Mouse (Mus musculus) neural tube, embryonic 13.5 days (tissue): Measurements from ENCODE around the gene Gm10024. TPM values are rescaled to one million over a fixed set of nuclear protein-coding genes. Genes with fewer than 3 reads are reported as not detected.
"Not testable (repeated sequence)": the region's sequence is repeated elsewhere in the genome, so short reads cannot be mapped to it uniquely, and the experiment has no call there.

ENCODE experiments used
- ATAC-seq: fragments of 200-750 bp; cut with Nextera tagmentation; 2 replicates; pipeline ENCODE4 v1.8.0; 2017; ENCODE audit warnings: low read depth, mild to moderate bottlenecking, moderate TSS enrichment, moderate library complexity
- H3K27ac ChIP-seq: fragments of 300-500 bp; sonication (generic); replicated peaks from 2 replicates; pipeline ENCODE4 v1.5.1; 2015; ENCODE audit warnings: moderate library complexity, mild to moderate bottlenecking, inconsistent platforms
- H3K27me3 ChIP-seq: fragments of 300-500 bp; sonication (generic); 2 replicates; pipeline ENCODE4 v1.6.1; 2015; ENCODE audit warnings: mild to moderate bottlenecking, inconsistent platforms
- H3K36me3 ChIP-seq: fragments of 300-500 bp; sonication (generic); 2 replicates; pipeline ENCODE4 v1.6.1; 2015; ENCODE audit warnings: mild to moderate bottlenecking, inconsistent platforms
- H3K4me1 ChIP-seq: fragments of 300-500 bp; sonication (generic); replicated peaks from 2 replicates; pipeline ENCODE4 v1.6.1; 2015; ENCODE audit warnings: inconsistent platforms
- H3K4me2 ChIP-seq: fragments of 300-500 bp; sonication (generic); 2 replicates; pipeline ENCODE4 v1.6.1; 2015; ENCODE audit warnings: inconsistent platforms, mild to moderate bottlenecking, moderate library complexity
- H3K4me3 ChIP-seq: fragments of 300-500 bp; sonication (generic); 2 replicates; pipeline ENCODE4 v1.5.1; 2015; ENCODE audit warnings: mild to moderate bottlenecking, inconsistent platforms
- H3K9ac ChIP-seq: fragments of 300-500 bp; sonication (generic); 2 replicates; pipeline ENCODE4 v1.6.1; 2015; ENCODE audit warnings: moderate library complexity, mild to moderate bottlenecking, inconsistent platforms
- H3K9me3 ChIP-seq: fragments of 300-500 bp; sonication (generic); 2 replicates; pipeline ENCODE4 v1.6.1; 2016; ENCODE audit warnings: inconsistent platforms
- WGBS: fragments of 180-500 bp; shearing (Covaris S2); methylation state at CpG from one replicate; pipeline ENCODE4 v1.1.7; 2015; 5-methylcytosine and 5-hydroxymethylcytosine counted together
- polyA plus RNA-seq: library from polyadenylated mRNA; unstranded; fragments of >200 nt; fragmentation: Nextera tagmentation; extraction: Ambion mirVana; gene quantifications from 2 replicates; pipeline ENCODE4 v1.2.1, GENCODE M21; 2015

Gm10024 gene
- polyA plus RNA-seq, 1 experiment from 2014 or later: not detected

DNA sequence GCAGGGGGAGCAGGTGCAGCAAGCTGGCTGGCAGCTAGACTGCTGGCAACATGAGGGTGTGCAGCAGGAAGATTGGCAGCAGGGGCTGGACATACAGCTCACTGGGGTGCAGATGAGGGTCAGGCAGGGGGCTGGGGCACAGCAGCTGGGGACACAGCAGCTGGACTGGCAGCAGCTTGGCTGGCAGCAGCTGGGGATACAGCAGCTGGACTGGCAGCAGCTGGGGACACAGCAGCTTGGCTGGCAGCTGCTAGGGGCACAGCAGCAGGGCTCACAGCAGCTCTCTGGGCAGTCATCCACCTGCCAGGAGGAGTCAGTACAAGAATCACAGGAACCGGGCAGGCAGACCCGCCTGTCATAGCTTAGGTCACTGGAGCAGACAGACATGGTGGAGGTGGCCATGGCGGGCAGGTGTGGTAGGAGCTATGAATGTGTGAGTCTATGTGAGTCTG lies 20.9 kb upstream of the Gm10024 start, which contains the start of gene Gm19402:
Gene Gm19402, minus strand, starts transcription at position 402 of the 452 bp plus-strand sequence.
- not testable (repeated sequence) for H3K9ac ChIP-seq, H3K4me2 ChIP-seq, H3K4me3 ChIP-seq, H3K27ac ChIP-seq, ATAC-seq, H3K36me3 ChIP-seq, H3K9me3 ChIP-seq
- peaks cover 23% of the 10 kb centered on the region for H3K4me1 ChIP-seq
- H3K27me3 ChIP-seq: peaks cover 33% of the 10 kb centered on the region
- 69% methylated on average over 3 of the region's 3 CpGs for WGBS

- no peaks in the 10 kb centered on the region for H3K36me3 ChIP-seq
- 34% methylated on average over 4 of the region's 4 CpGs for WGBS
- H3K27ac ChIP-seq: no peak within 1 kb of the TSS
- no peak within 1 kb of the TSS for H3K9ac ChIP-seq
- H3K27me3 ChIP-seq: no peaks in the 10 kb centered on the region
- peaks cover 9% of the 10 kb centered on the region; the same call in 1 of the 2 replicates for H3K9me3 ChIP-seq
- no peak within 1 kb of the TSS for H3K4me2 ChIP-seq
- H3K4me3 ChIP-seq: no peak within 1 kb of the TSS
- H3K4me1 ChIP-seq: no peaks in the 10 kb centered on the region
- ATAC-seq: no peak
Observed at GRCm38 (mm10) chr10:77697133-77697532, 14.1 kb upstream of the Gm10024 start, which contains the start of gene Gm9508. Gene Gm9508, minus strand, starts transcription at chr10:77697233.

- H3K27me3 ChIP-seq: no peaks in the 10 kb centered on the region
- WGBS: 93% methylated on average over 1 of the region's 1 CpGs
- H3K9me3 ChIP-seq: peaks cover 3% of the 10 kb centered on the region; the same call in 1 of the 2 replicates
- no peak within 1 kb of the TSS for H3K27ac ChIP-seq
- H3K9ac ChIP-seq: no peak within 1 kb of the TSS
- H3K36me3 ChIP-seq: no peaks in the 10 kb centered on the region
- no peak within 1 kb of the TSS for H3K4me2 ChIP-seq
- no peak for ATAC-seq
- no peak within 1 kb of the TSS for H3K4me3 ChIP-seq
- no peaks in the 10 kb centered on the region for H3K4me1 ChIP-seq
Observed at GRCm38 (mm10) chr10:77706326-77706725, 4.9 kb upstream of the Gm10024 start, which contains the start of gene Gm10272. Gene Gm10272, plus strand, starts transcription at chr10:77706626.

DNA sequence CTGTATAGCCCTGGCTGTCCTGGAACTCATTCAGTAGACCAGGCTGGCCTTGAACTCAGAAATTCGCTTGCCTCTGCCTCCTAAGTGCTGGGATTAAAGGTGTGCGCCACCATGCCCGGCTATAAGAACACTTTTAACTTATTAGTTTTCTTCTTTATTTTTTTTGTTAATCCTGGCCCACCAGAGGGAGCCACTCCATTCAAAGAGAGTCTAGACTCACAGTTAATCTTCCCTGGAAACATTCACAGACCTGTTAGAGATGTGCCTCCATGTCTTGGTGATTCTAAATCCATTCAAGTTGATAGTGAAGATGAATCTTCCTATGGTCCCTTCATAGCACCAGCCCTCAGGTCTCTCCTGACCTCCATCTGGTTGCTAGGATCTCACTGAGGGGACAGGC lies 1.4 kb upstream of the Gm10024 start:
- no peak overlapping the region for H3K9ac ChIP-seq
- no peak overlapping the region for H3K4me2 ChIP-seq
- H3K27ac ChIP-seq: no peak overlapping the region
- WGBS: 82% methylated on average over 3 of the region's 3 CpGs
- H3K4me1 ChIP-seq: no peaks in the 10 kb centered on the region
- no peaks in the 10 kb centered on the region for H3K36me3 ChIP-seq
- no peaks in the 10 kb centered on the region for H3K27me3 ChIP-seq
- H3K9me3 ChIP-seq: peaks cover 3% of the 10 kb centered on the region; the same call in 1 of the 2 replicates
- no peak overlapping the region for H3K4me3 ChIP-seq
- ATAC-seq: no peak

DNA sequence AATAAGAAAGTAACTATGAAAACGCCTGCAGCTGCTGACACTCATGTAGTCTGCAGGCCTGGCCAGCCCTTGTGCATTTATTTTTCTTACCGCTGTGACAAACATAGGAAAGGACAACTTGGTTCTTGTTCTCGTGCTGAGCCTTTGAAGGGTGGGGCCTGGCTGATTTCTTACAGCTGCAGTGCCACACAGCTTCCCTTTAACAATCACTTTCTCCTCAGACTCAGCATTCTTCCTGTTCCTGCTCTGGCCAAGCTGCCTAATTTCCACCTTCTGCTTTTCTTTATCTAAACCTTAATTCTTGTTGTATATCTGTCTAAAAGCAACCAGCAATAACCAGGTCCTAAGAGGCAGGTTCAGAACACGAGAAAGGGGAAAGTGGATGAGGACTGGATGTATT lies 2.5 kb downstream of the Gm10024 start:
- no peak overlapping the region for H3K4me3 ChIP-seq
- ATAC-seq: no peak
- H3K27ac ChIP-seq: no peak overlapping the region
- no peaks in the 10 kb centered on the region for H3K36me3 ChIP-seq
- no peaks in the 10 kb centered on the region for H3K4me1 ChIP-seq
- no peaks in the 10 kb centered on the region for H3K27me3 ChIP-seq
- H3K9me3 ChIP-seq: no peaks in the 10 kb centered on the region
- WGBS: 70% methylated on average over 4 of the region's 4 CpGs
- H3K4me2 ChIP-seq: no peak overlapping the region
- H3K9ac ChIP-seq: no peak overlapping the region

DNA sequence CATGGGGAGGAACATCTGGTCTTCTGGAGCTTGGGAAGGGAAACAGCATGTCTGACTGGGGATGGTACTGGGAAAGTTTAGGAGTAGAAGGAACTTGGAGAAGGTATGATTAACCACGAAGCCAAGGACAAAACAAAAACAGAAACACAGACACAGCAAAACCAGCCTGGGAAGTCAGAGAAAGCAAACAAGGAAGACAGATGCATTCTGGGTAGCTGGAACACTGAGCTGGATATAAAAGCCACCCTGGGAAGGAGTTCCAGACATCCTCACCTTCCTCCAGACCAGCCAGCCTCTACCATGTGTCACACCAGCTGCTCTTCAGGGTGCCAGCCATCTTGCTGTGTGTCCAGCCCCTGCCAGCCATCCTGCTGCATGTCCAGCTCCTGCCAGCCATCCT lies 4.2 kb downstream of the Gm10024 start, which contains the start of gene Gm10142:
Gene Gm10142, plus strand, starts transcription at position 301 of the 400 bp plus-strand sequence.
- no peak within 1 kb of the TSS for H3K9ac ChIP-seq
- H3K27ac ChIP-seq: no peak within 1 kb of the TSS
- no peak within 1 kb of the TSS for H3K4me3 ChIP-seq
- H3K4me1 ChIP-seq: no peaks in the 10 kb centered on the region
- no peaks in the 10 kb centered on the region for H3K27me3 ChIP-seq
- no peaks in the 10 kb centered on the region for H3K9me3 ChIP-seq
- H3K4me2 ChIP-seq: no peak within 1 kb of the TSS
- H3K36me3 ChIP-seq: no peaks in the 10 kb centered on the region
- ATAC-seq: no peak
- WGBS: 93% methylated on average over 1 of the region's 1 CpGs

DNA sequence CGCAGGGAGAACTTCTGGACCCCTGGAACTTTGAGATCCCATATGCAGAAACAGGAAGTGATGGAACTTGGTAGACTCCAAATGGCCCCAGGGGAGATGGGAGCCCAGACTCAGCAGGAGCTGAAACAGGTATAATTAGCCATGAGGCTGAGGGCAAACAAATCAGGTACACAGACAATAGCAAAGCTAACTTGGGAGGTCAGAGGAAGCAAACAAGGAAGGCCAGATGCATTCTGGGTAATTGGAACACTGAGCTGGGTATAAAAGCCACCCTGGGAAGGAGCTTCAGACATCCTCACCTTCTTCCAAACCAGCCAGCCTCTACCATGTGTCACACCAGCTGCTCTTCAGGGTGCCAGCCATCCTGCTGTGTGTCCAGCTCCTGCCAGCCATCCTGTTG lies 9.0 kb downstream of the Gm10024 start, which contains the start of gene Krtap12-1:
Gene Krtap12-1, plus strand, starts transcription at position 301 of the 400 bp plus-strand sequence.
- not testable (repeated sequence) for H3K9me3 ChIP-seq, H3K4me3 ChIP-seq, H3K9ac ChIP-seq, H3K4me2 ChIP-seq, H3K27ac ChIP-seq, H3K36me3 ChIP-seq, H3K27me3 ChIP-seq, ATAC-seq, H3K4me1 ChIP-seq
- 90% methylated on average over 1 of the region's 1 CpGs for WGBS

- no peak for ATAC-seq
- 78% methylated on average over 8 of the region's 8 CpGs for WGBS
- no peak overlapping the region for H3K27ac ChIP-seq
- H3K9me3 ChIP-seq: no peaks in the 10 kb centered on the region
- no peaks in the 10 kb centered on the region for H3K27me3 ChIP-seq
- no peak overlapping the region for H3K4me3 ChIP-seq
- H3K4me2 ChIP-seq: no peak overlapping the region
- H3K9ac ChIP-seq: no peak overlapping the region
- H3K4me1 ChIP-seq: no peaks in the 10 kb centered on the region
- no peaks in the 10 kb centered on the region for H3K36me3 ChIP-seq
Observed at GRCm38 (mm10) chr10:77724855-77725254, 13.6 kb downstream of the Gm10024 start.

DNA sequence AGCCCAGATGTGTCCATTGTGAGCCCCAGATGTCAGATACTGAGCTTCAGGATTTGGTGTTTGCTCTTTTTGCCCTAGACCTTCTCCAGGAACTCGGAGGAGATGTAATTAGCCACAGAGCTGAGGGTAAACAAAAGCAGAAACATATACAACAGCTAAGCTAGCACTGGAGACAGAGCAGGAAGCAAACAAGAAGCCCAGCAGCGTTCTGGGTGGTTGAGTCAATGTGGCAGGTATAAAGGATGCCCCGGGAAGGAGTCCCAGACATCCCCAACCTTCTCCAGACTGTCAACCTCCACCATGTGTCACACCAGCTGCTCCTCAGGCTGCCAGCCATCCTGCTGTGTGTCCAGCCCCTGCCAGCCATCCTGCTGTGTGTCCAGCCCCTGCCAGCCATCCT lies 14.9 kb downstream of the Gm10024 start, which contains the start of gene Gm10100:
Gene Gm10100, plus strand, starts transcription at position 301 of the 400 bp plus-strand sequence.
- no peak within 1 kb of the TSS for H3K4me3 ChIP-seq
- H3K4me1 ChIP-seq: no peaks in the 10 kb centered on the region
- no peak for ATAC-seq
- no peaks in the 10 kb centered on the region for H3K9me3 ChIP-seq
- H3K4me2 ChIP-seq: no peak within 1 kb of the TSS
- no peak within 1 kb of the TSS for H3K9ac ChIP-seq
- 28% methylated on average over 3 of the region's 3 CpGs for whole genome bisulfite sequencing
- H3K27me3 ChIP-seq: no peaks in the 10 kb centered on the region
- no peak within 1 kb of the TSS for H3K27ac ChIP-seq
- no peaks in the 10 kb centered on the region for H3K36me3 ChIP-seq

DNA sequence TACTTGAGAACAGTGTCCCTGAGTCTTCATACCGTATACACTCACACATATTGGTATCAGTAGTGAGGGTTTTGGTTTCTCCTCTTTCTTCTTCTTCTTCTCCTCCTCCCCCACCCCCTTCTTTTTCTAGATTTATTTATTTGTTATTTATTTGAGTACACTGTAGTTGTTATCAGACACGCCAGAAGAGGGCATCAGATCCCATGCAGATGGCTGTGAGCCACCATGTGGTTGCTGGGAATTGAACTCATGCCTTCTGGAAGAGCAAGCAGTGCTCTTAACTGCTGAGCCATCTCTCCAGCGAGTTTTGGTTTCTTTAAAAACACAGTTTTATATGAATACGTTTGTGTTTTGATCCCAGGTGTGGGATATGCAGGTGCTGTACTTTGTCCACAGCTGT lies 17.0 kb downstream of the Gm10024 start:
- Histone ChIP-seq H3K27ac (no peak overlapping the region), H3K4me2 (no peak overlapping the region), H3K9ac (no peak overlapping the region), H3K4me3 (no peak overlapping the region), H3K9me3 (no peaks in the 10 kb centered on the region), H3K4me1 (no peaks in the 10 kb centered on the region), H3K27me3 (no peaks in the 10 kb centered on the region), H3K36me3 (no peaks in the 10 kb centered on the region)
- no peak for ATAC-seq
- 68% methylated on average over 4 of the region's 4 CpGs for WGBS

GRCm38 (mm10) chr10:77729241-77729640 lies 18.0 kb downstream of the Gm10024 start:
- Histone ChIP-seq H3K4me3 (no peak overlapping the region), H3K27me3 (no peaks in the 10 kb centered on the region), H3K9ac (no peak overlapping the region), H3K9me3 (no peaks in the 10 kb centered on the region; the same call in 1 of the 2 replicates), H3K4me2 (no peak overlapping the region), H3K4me1 (no peaks in the 10 kb centered on the region), H3K36me3 (no peaks in the 10 kb centered on the region), H3K27ac (no peak overlapping the region)
- no peak for ATAC-seq
- 49% methylated on average over 4 of the region's 4 CpGs for whole genome bisulfite sequencing

DNA sequence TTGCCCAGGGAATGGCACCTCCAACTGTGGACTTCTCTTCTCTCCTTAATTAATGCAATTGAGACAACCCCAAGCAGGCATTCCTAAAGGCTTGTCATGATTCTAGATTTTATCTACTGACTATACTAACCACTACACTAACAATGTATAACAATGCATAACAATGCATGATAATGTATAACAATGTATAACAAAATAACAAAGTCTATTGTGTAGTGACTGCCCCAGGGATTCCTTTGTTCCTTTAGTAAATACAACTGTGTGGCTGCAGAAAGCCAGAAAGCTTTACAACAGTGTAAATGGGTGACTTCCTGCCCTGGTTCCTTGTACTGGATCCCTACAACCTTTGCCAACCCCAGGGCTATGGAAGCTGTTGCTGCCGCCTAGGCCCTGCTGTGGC lies 24.7 kb downstream of the Gm10024 start:
- H3K4me3 ChIP-seq: no peak overlapping the region
- H3K9me3 ChIP-seq: peaks cover 4% of the 10 kb centered on the region
- 84% methylated on average over 1 of the region's 1 CpGs for WGBS
- no peaks in the 10 kb centered on the region for H3K4me1 ChIP-seq
- no peak for ATAC-seq
- no peaks in the 10 kb centered on the region for H3K27me3 ChIP-seq
- no peak overlapping the region for H3K4me2 ChIP-seq
- no peak overlapping the region for H3K27ac ChIP-seq
- H3K9ac ChIP-seq: no peak overlapping the region
- H3K36me3 ChIP-seq: no peaks in the 10 kb centered on the region

GRCm38 (mm10) chr10:77738929-77739328 lies 27.7 kb downstream of the Gm10024 start:
- 94% methylated on average over 4 of the region's 4 CpGs for WGBS
- no peaks in the 10 kb centered on the region for H3K36me3 ChIP-seq
- ATAC-seq: no peak
- no peak overlapping the region for H3K4me2 ChIP-seq
- H3K4me1 ChIP-seq: 0 out of 2 replicates have a peak, but pooled peaks cover 5% of the 10 kb centered on the region
- no peak overlapping the region for H3K27ac ChIP-seq
- H3K9ac ChIP-seq: no peak overlapping the region
- H3K9me3 ChIP-seq: peaks cover 4% of the 10 kb centered on the region
- H3K27me3 ChIP-seq: no peaks in the 10 kb centered on the region
- H3K4me3 ChIP-seq: no peak overlapping the region
